Mouse (Mus musculus) thymus, adult 2 months (tissue): ENCODE results near the gene Dennd2a.

ENCODE experiments used
- CTCF ChIP-seq: fragments of 200-500 bp; IDR thresholded peaks from 2 replicates; pipeline ENCODE4 v1.5.1; 2012; ENCODE audit warnings: mild to moderate bottlenecking, control low read depth, low read length, moderate library complexity, borderline replicate concordance; ENCODE audit not compliant: control insufficient read depth, poor library complexity, insufficient read depth; ENCODE audit errors: extremely low read depth
- POLR2A ChIP-seq: fragments of 200-500 bp; IDR thresholded peaks from 2 replicates; pipeline ENCODE4 v1.6.1; 2012; ENCODE audit warnings: mild to moderate bottlenecking, low read length, control low read depth, moderate library complexity; ENCODE audit not compliant: control insufficient read depth, poor library complexity, insufficient read depth; ENCODE audit errors: extremely low read depth

DNA sequence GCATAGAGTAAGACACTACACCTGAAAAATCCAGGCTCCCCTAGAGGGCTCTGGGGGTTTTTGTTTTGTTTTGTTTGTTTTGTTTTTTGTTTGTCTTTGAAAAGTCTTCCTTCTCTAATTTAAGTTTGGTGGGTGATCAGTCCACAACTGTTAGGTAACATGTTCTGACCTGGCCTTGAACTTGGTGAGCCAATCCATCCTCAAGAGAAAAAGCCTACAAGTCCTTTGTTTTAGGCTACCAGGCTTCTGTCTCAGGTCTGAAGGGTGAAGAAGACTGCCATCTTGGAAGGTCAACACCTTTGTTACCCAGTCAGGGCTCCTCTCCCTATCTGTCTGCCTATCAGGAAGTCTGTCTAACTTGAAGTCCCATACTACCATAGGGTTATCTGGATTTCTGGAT, 124.0 kb downstream of the Dennd2a start:
- no peak for TF ChIP-seq POLR2A
- no peak for TF ChIP-seq CTCF
